20 mouse cellular contexts compared by ENCODE assay signal in the genomic region with DNA sequence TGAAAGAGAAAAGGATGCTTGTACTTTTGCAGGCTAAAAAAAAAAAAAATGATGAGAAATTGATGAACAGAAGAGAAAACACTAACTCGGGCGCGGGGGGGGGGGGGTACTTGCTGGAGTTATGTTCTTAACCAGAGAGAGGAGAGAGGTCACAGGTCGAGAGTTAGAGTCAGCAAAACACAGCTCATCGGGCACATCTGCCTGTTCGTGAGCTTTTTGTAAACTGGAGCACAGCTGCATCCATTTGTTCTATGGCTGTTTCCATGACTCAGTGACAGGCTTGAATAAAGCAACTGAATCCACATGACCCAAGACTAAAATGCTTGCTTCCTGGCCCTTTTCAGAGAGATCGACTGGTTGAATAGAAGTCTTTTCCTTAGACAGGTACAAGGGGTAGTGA.
DNase-seq lines count a peak whose midpoint lies in the region; ATAC-seq lines count a peak whose summit lies in the region.
"Had no signal": no experiment of that assay in that cellular context is flagged by ENCODE, and none has a peak within 500 bp of the region (broad histone marks: within the 10 kb centered on the region; RNA-seq: fewer than 3 reads in every experiment).

No protein-coding gene starts in this region.

- H3K9ac ChIP-seq in intestine, embryonic 16.5 days (ENCODE audit: low read depth, low read length), result no peak overlapping the region
- H3K9ac ChIP-seq: embryonic facial prominence, embryonic 15.5 days; heart, embryonic 12.5 days had no signal

- no peaks in the 10 kb centered on the region for H3K9me3 ChIP-seq in intestine, embryonic 16.5 days (ENCODE audit: control insufficient read depth, low read length)
- H3K9me3 ChIP-seq: embryonic facial prominence, embryonic 15.5 days; forebrain, embryonic 10.5 days; heart, embryonic 12.5 days had no signal

- H3K27ac ChIP-seq in intestine, embryonic 16.5 days (ENCODE audit: low read length), result no peak overlapping the region
- H3K27ac ChIP-seq: embryonic facial prominence, embryonic 15.5 days; forebrain, embryonic 10.5 days; gastrocnemius, adult 2 months had no signal

- WGBS in intestine, embryonic 16.5 days, result 43% methylated on average over 7 of the region's 7 CpGs

- no peaks in the 10 kb centered on the region for H3K27me3 ChIP-seq in intestine, embryonic 16.5 days (replicated peaks; ENCODE audit: control insufficient read depth, insufficient read depth, low read length)
- H3K27me3 ChIP-seq: embryonic facial prominence, embryonic 15.5 days; heart, embryonic 12.5 days had no signal

- H3K36me3 ChIP-seq in intestine, embryonic 16.5 days (ENCODE audit: control insufficient read depth, insufficient read depth, low read length), result no peaks in the 10 kb centered on the region
- H3K36me3 ChIP-seq: embryonic facial prominence, embryonic 15.5 days; forebrain, embryonic 10.5 days; heart, embryonic 12.5 days had no signal

- DNase-seq in kidney, postnatal 10 days, result peak; percentile 11
- no peak for DNase-seq in kidney, postnatal 4 days
- DNase-seq in brain, adult 2 months (ENCODE audit: low read depth, low spot score), result peak; percentile 39
- DNase-seq in lung, postnatal 25 days (ENCODE audit: low spot score), result peak; percentile 39
- no peak for DNase-seq in left cerebral cortex, postnatal 25 days (ENCODE audit: low spot score in 2 of 2)
- no peak for DNase-seq in retina, embryonic 14.5 days (ENCODE audit: low spot score)
- no peak for DNase-seq in heart, postnatal 4 days
- DNase-seq: adrenal gland, adult 8-10 months; adrenal gland, postnatal 36 days; cerebellum, adult 11 months; cerebellum, adult 8-10 months; cerebellum, postnatal 14 days; gastrocnemius, adult 2 months; gastrocnemius, postnatal 25 days had no signal

- no peak overlapping the region for H3K4me2 ChIP-seq in intestine, embryonic 16.5 days (ENCODE audit: low read depth, low read length)
- H3K4me2 ChIP-seq: embryonic facial prominence, embryonic 15.5 days; heart, embryonic 12.5 days had no signal

- peak; percentile 63; the same call in 1 of the 2 replicates for ATAC-seq in intestine, embryonic 16.5 days
- ATAC-seq: forebrain, embryonic 14.5 days had no signal

- intact Hi-C loops in left cerebral cortex, postnatal 25 days (cut with DNase I), result no loop called here

- no peaks in the 10 kb centered on the region for H3K4me1 ChIP-seq in intestine, embryonic 16.5 days (ENCODE audit: control insufficient read depth, insufficient read depth, low read length)
- H3K4me1 ChIP-seq: embryonic facial prominence, embryonic 15.5 days; forebrain, embryonic 10.5 days had no signal

- H3K4me3 ChIP-seq in intestine, embryonic 16.5 days (ENCODE audit: low read length), result no peak overlapping the region
- H3K4me3 ChIP-seq: embryonic facial prominence, embryonic 15.5 days; erythroblast, embryonic 14.5 days; forebrain, embryonic 10.5 days; gastrocnemius, adult 2 months; heart, embryonic 12.5 days had no signal

Comparison
In these comparisons a context has a peak if more than half of its experiments do, and no peak if none do; other contexts are left out.
1. DNase-seq: peak in kidney, postnatal 10 days (single experiment), brain, adult 2 months (single experiment) and lung, postnatal 25 days (single experiment); none in kidney, postnatal 4 days (0 of 2), left cerebral cortex, postnatal 25 days (0 of 2), retina, embryonic 14.5 days (single experiment) and heart, postnatal 4 days (single experiment).